Mouse (Mus musculus): ENCODE results near the gene Tspo2. TPM values are rescaled to one million over a fixed set of nuclear protein-coding genes. Genes with fewer than 3 reads are reported as not detected.

Gene Tspo2
- polyA plus RNA-seq, 1 experiment from 2014 or later: 3.6 TPM

Other genes with a start within 250 kb of the Tspo2 start
- gene Trem1, start 218.8 kb downstream of the Tspo2 start, polyA plus RNA-seq (2015; fragmentation: Nextera tagmentation; extraction: Ambion mirVana): 0.30 and 0.40 TPM in 2 replicates
- 0.38 and 0.55 TPM in 2 replicates for gene Trem3, start 203.7 kb downstream of the Tspo2 start, polyA plus RNA-seq (2015; fragmentation: Nextera tagmentation; extraction: Ambion mirVana)
- gene Treml4, start 187.2 kb downstream of the Tspo2 start, polyA plus RNA-seq (2015; fragmentation: Nextera tagmentation; extraction: Ambion mirVana): 0.13 and 0.37 TPM in 2 replicates
- gene Treml2, start 152.0 kb downstream of the Tspo2 start, polyA plus RNA-seq (2015; fragmentation: Nextera tagmentation; extraction: Ambion mirVana): 0.21 and 0.62 TPM in 2 replicates
- gene B430306N03Rik, start 135.4 kb downstream of the Tspo2 start, polyA plus RNA-seq (2015; fragmentation: Nextera tagmentation; extraction: Ambion mirVana): 0.39 and 0.43 TPM in 2 replicates
- gene Trem2, start 105.1 kb downstream of the Tspo2 start, polyA plus RNA-seq (2015; fragmentation: Nextera tagmentation; extraction: Ambion mirVana): 3.4 and 4.7 TPM in 2 replicates
- 2.7 and 2.9 TPM in 2 replicates for gene Treml1, start 91.6 kb downstream of the Tspo2 start, polyA plus RNA-seq (2015; fragmentation: Nextera tagmentation; extraction: Ambion mirVana)
- 17.0 and 19.9 TPM in 2 replicates for gene Nfya, start 41.6 kb downstream of the Tspo2 start, polyA plus RNA-seq (2015; fragmentation: Nextera tagmentation; extraction: Ambion mirVana)
- 70.6 and 75.7 TPM in 2 replicates for gene Oard1, start 41.5 kb downstream of the Tspo2 start, polyA plus RNA-seq (2015; fragmentation: Nextera tagmentation; extraction: Ambion mirVana)
- gene Apobec2, start 18.6 kb downstream of the Tspo2 start, polyA plus RNA-seq (2015; fragmentation: Nextera tagmentation; extraction: Ambion mirVana): 7.5 and 8.7 TPM in 2 replicates
- gene Unc5cl, start 3.4 kb upstream of the Tspo2 start, polyA plus RNA-seq (2015; fragmentation: Nextera tagmentation; extraction: Ambion mirVana): 2.0 and 2.4 TPM in 2 replicates